Mouse (Mus musculus) C2C12 (cell line): Measurements from ENCODE around the gene Plekhm1. TPM values are rescaled to one million over a fixed set of nuclear protein-coding genes. Genes with fewer than 3 reads are reported as not detected.
"Not testable (repeated sequence)": the region's sequence is repeated elsewhere in the genome, so short reads cannot be mapped to it uniquely, and the experiment has no call there.

Experiments used
- H3K27me3 ChIP-seq: one replicate; pipeline ENCODE4 v1.6.1; 2011; ENCODE audit not compliant: control insufficient read depth, insufficient read depth, insufficient read length
- H3K36me3 ChIP-seq: one replicate; pipeline ENCODE4 v1.6.1; 2011; ENCODE audit not compliant: control insufficient read depth, insufficient read depth
- H3K4me3 ChIP-seq: one replicate; pipeline ENCODE4 v1.5.1; 2011; ENCODE audit warnings: mild to moderate bottlenecking, control low read depth; ENCODE audit not compliant: poor library complexity, insufficient read depth, severe bottlenecking
- H3K79me2 ChIP-seq: one replicate; pipeline ENCODE4 v1.6.1; 2011; ENCODE audit not compliant: control insufficient read depth, insufficient read depth
- H3K79me3 ChIP-seq: one replicate; pipeline ENCODE4 v1.6.1; 2011; ENCODE audit warnings: low read depth, control low read depth
- H3ac ChIP-seq: one replicate; pipeline ENCODE3; 2011; ENCODE audit warnings: low read depth; ENCODE audit not compliant: control insufficient read depth, insufficient read length
- CEBPB ChIP-seq: IDR thresholded peaks from one replicate; pipeline ENCODE4 v1.6.1; 2011; ENCODE audit warnings: low read depth, mild to moderate bottlenecking, control low read depth, moderate library complexity
- CTCF ChIP-seq: IDR thresholded peaks from one replicate; pipeline ENCODE4 v1.5.1; 2011; ENCODE audit not compliant: control insufficient read depth, insufficient read depth, insufficient read length
- FOSL1 ChIP-seq: IDR thresholded peaks from one replicate; pipeline ENCODE4 v1.8.0; 2011; ENCODE audit warnings: mild to moderate bottlenecking, low read length; ENCODE audit not compliant: poor library complexity, insufficient read depth, severe bottlenecking
- MAX ChIP-seq: IDR thresholded peaks from one replicate; pipeline ENCODE4 v1.6.1; 2011; ENCODE audit warnings: mild to moderate bottlenecking, control low read depth
- MYOD1 ChIP-seq: IDR thresholded peaks from one replicate; pipeline ENCODE4 v1.6.1; 2011; ENCODE audit warnings: low read depth; ENCODE audit not compliant: control insufficient read depth, insufficient read length
- MYOG ChIP-seq: IDR thresholded peaks from one replicate; pipeline ENCODE4 v1.6.1; 2011; ENCODE audit not compliant: control insufficient read depth, insufficient read length; ENCODE audit errors: extremely low read depth
- USF1 ChIP-seq: IDR thresholded peaks from one replicate; pipeline ENCODE4 v1.6.1; 2011; ENCODE audit warnings: low read depth, mild to moderate bottlenecking, control low read depth, moderate library complexity
- polyA plus RNA-seq: library from polyadenylated mRNA; unstranded; fragments of >200 nt; fragmentation: generic; extraction: Trizol; gene quantifications from one replicate; pipeline ENCODE4 v1.2.1, GENCODE M21; 2012; ENCODE audit warnings: missing spikeins

The Plekhm1 gene
- polyA plus RNA-seq, 1 experiment: 7.1 TPM

DNA sequence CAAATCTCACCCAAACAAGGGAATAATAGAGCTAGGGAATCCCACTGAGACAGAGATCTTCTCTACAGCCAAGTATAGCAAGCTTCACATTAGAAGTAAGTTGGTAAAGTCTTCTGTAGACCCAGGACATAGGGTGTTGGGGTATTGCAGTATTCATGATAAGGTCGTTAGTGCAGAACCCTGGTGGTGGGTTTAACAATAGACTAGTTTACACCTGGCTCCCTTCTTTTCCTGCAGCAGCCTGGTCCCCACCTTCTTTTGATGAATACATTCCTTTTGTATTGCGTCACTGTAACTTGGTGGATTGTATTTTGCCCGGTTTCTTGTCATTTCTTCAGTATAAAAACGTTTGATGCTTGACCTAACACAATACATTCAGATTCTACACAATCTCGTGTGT, 5.4 kb downstream of the Plekhm1 start:
- H3K4me3 ChIP-seq, H3ac ChIP-seq, H3K27me3 ChIP-seq: not testable (repeated sequence)
- Histone ChIP-seq H3K79me3 (peaks cover 17% of the 10 kb centered on the region), H3K79me2 (peaks cover 39% of the 10 kb centered on the region), H3K36me3 (peaks cover 23% of the 10 kb centered on the region)
- peak; percentile 24 for TF ChIP-seq CEBPB

DNA sequence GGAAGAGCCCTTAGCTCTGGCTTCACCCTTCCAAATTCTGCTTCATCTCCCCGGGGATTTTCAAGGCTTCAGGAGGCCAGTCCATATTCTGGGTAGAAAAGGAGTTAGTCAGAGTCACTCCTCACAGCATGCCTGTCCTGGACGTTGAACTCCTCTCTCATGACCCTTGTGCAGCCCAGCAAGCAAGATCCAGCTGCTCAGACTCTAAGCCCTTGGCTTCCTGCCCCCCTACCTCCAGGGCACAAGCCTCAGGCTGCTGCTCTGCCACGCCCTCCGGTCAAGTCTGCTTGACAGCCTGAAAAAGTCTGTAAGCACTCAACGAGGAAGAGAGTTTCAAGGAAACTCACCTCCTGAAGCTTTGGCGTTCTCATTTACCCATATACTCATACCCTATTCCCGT, 5.9 kb downstream of the Plekhm1 start:
- Histone ChIP-seq H3K4me3 (no peak overlapping the region), H3K79me2 (peaks cover 33% of the 10 kb centered on the region), H3K36me3 (peaks cover 28% of the 10 kb centered on the region), H3K27me3 (no peaks in the 10 kb centered on the region), H3ac (no peak overlapping the region), H3K79me3 (peaks cover 15% of the 10 kb centered on the region)
- TF ChIP-seq MYOG (no peak), CEBPB (no peak), USF1 (no peak), MAX (no peak), MYOD1 (no peak), FOSL1 (no peak), CTCF (no peak)

GRCm38 (mm10) chr11:103405814-103406213, 6.7 kb downstream of the Plekhm1 start:
- TF ChIP-seq MYOG (no peak), CTCF (no peak), FOSL1 (no peak), USF1 (no peak)
- Histone ChIP-seq H3K79me3 (peaks cover 14% of the 10 kb centered on the region), H3K79me2 (peaks cover 25% of the 10 kb centered on the region), H3K4me3 (no peak overlapping the region), H3ac (no peak overlapping the region), H3K27me3 (no peaks in the 10 kb centered on the region), H3K36me3 (peaks cover 30% of the 10 kb centered on the region)

GRCm38 (mm10) chr11:103404618-103405017, 7.9 kb downstream of the Plekhm1 start:
- Histone ChIP-seq H3K79me2 (peaks cover 14% of the 10 kb centered on the region), H3K79me3 (peaks cover 5% of the 10 kb centered on the region), H3K4me3 (no peak overlapping the region), H3ac (no peak overlapping the region), H3K36me3 (peaks cover 30% of the 10 kb centered on the region), H3K27me3 (no peaks in the 10 kb centered on the region)
- TF ChIP-seq CTCF (no peak), MYOG (no peak), MAX (no peak), USF1 (no peak), MYOD1 (no peak), FOSL1 (no peak), CEBPB (no peak)

- Histone ChIP-seq H3K36me3 (peaks cover 31% of the 10 kb centered on the region), H3K79me3 (peaks cover 2% of the 10 kb centered on the region), H3K4me3 (no peak overlapping the region), H3K79me2 (peaks cover 7% of the 10 kb centered on the region), H3K27me3 (no peaks in the 10 kb centered on the region), H3ac (no peak overlapping the region)
- TF ChIP-seq USF1 (no peak), MAX (no peak), FOSL1 (no peak), CTCF (no peak), CEBPB (no peak), MYOG (no peak), MYOD1 (no peak)
Measured at GRCm38 (mm10) chr11:103403776-103404175, 8.7 kb downstream of the Plekhm1 start.

GRCm38 (mm10) chr11:103402738-103403137, 9.7 kb downstream of the Plekhm1 start:
- Histone ChIP-seq H3ac (no peak overlapping the region), H3K79me2 (peaks cover 4% of the 10 kb centered on the region), H3K27me3 (no peaks in the 10 kb centered on the region), H3K4me3 (no peak overlapping the region), H3K79me3 (no peaks in the 10 kb centered on the region), H3K36me3 (peaks cover 30% of the 10 kb centered on the region)
- no peak for TF ChIP-seq USF1
- no peak for TF ChIP-seq FOSL1
- no peak for TF ChIP-seq MYOD1
- no peak for TF ChIP-seq MYOG
- TF ChIP-seq MAX: no peak
- no peak for TF ChIP-seq CTCF
- no peak for TF ChIP-seq CEBPB
